Mouse (Mus musculus): ENCODE measurements at regions not wholly inside any gene's neighbourhood (a gene's known extent, or its start where the extent isn't known, plus 50 kb on each side); places are given as distances from the start of the nearest gene placed in this dataset.

DNA sequence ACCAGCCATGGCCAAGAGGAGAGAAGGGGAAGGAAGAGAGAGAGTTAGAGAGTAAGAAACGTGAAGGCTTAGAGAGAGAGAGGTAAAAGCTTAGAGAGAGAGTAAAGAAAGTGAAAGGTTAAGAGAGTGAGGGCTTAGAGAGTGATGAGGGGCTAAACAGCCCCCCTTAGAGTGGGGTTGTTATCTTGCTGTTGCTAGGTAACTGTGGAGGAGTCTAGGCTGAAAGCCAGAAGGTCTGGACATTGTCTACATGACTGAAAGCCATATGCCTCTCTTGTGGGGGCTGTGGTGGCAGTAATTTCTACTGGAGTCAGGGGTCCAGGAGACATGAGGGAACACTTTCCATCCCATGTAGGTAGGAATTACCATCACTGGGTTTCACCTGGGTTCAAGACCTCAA lies 542.6 kb upstream of the Gprin3 start:
- Histone ChIP-seq H3K36me3 (ENCODE audit: control insufficient read depth in 1 of 2, insufficient read depth in 2 of 2, low read length in 2 of 2) (no peaks in the 10 kb centered on the region), H3K9me3 (replicated peaks; ENCODE audit: insufficient read depth, low read length) (no peaks in the 10 kb centered on the region), H3K4me3 (ENCODE audit: control insufficient read depth in 1 of 2, insufficient read depth in 1 of 2, low read depth in 2 of 2, low read length in 2 of 2) (no peak overlapping the region), H3K9ac (ENCODE audit: control insufficient read depth, low read depth, low read length, poor library complexity, severe bottlenecking) (no peak overlapping the region), H3K79me2 (ENCODE audit: control insufficient read depth, insufficient read depth, low read length, poor library complexity) (no peaks in the 10 kb centered on the region), H3K27me3 (ENCODE audit: control insufficient read depth in 1 of 2, insufficient read depth in 2 of 2, low read length in 2 of 2) (no peaks in the 10 kb centered on the region), H3K4me1 (ENCODE audit: control insufficient read depth in 1 of 2, insufficient read depth in 2 of 2, low read length in 2 of 2) (no peaks in the 10 kb centered on the region), H3K27ac (ENCODE audit: control insufficient read depth, low read depth, low read length) (no peak overlapping the region)
- no peak for TF ChIP-seq JUND (IDR thresholded peaks at IDR 0.05; ENCODE audit: low read depth, low read length)
- no peak for DNase-seq (ENCODE audit: low read depth, low spot score)

DNA sequence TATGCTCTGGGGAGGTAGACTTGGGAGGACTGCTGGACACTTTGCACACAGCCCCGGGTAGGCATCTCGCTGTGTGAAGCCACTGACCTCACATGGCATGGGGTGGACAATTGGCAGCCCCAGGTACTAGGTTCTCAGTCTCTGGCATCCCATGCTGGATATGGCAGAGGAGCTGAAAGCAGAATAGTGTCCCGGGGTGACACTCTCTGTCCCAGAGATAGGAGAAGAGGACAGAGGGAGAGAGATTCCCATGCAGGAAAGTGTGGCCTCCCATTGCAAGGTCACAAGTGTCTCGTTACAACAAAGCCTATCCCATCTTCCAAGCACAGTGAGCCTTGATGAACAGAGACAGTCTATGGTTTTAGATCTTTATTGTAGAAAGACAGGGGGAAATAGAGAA lies 542.1 kb upstream of the Gprin3 start:
- no peaks in the 10 kb centered on the region for H3K27me3 ChIP-seq (ENCODE audit: control insufficient read depth in 1 of 2, insufficient read depth in 2 of 2, low read length in 2 of 2)
- no peak for TF ChIP-seq EP300 (IDR thresholded peaks at IDR 0.05; ENCODE audit: low read depth in 1 of 2, low read length in 2 of 2)
- TF ChIP-seq GABPA (IDR thresholded peaks at IDR 0.05; ENCODE audit: low read depth, low read length), result no peak
- no peak for TF ChIP-seq POLR2A (IDR thresholded peaks at IDR 0.05; ENCODE audit: control insufficient read depth in 1 of 2, insufficient read depth in 1 of 2, low read depth in 1 of 2, low read length in 2 of 2, poor library complexity in 1 of 2)
- no peak for TF ChIP-seq USF2 (IDR thresholded peaks at IDR 0.05; ENCODE audit: borderline replicate concordance in 1 of 2, insufficient read depth in 1 of 2, low read depth in 1 of 2, low read length in 2 of 2)
- no peak for TF ChIP-seq UBTF (IDR thresholded peaks at IDR 0.05; ENCODE audit: borderline replicate concordance, insufficient read depth, low read depth, low read length)
- TF ChIP-seq MEF2A (IDR thresholded peaks at IDR 0.05; ENCODE audit: extremely low read depth, insufficient replicate concordance, low read depth, low read length, poor library complexity, severe bottlenecking), result no peak
- no peak for TF ChIP-seq POLR2AphosphoS2 (IDR thresholded peaks at IDR 0.05; ENCODE audit: low read length)
- no peak for TF ChIP-seq HCFC1 (IDR thresholded peaks at IDR 0.05; ENCODE audit: low read depth, low read length)
- no peak for TF ChIP-seq NELFE (IDR thresholded peaks at IDR 0.05; ENCODE audit: low read depth, low read length)
- no peak for TF ChIP-seq KAT2A (conservative IDR thresholded peaks at IDR 0.05; ENCODE audit: low read depth, low read length)
- H3K79me2 ChIP-seq (ENCODE audit: control insufficient read depth, insufficient read depth, low read length, poor library complexity), result no peaks in the 10 kb centered on the region
- DNase-seq (ENCODE audit: low read depth, low spot score), result no peak
- no peaks in the 10 kb centered on the region for H3K4me1 ChIP-seq (ENCODE audit: control insufficient read depth in 1 of 2, insufficient read depth in 2 of 2, low read length in 2 of 2)
- no peak overlapping the region for H3K9ac ChIP-seq (ENCODE audit: control insufficient read depth, low read depth, low read length, poor library complexity, severe bottlenecking)
- H3K4me3 ChIP-seq (ENCODE audit: control insufficient read depth in 1 of 2, insufficient read depth in 1 of 2, low read depth in 2 of 2, low read length in 2 of 2), result no peak overlapping the region
- no peak overlapping the region for H3K27ac ChIP-seq (ENCODE audit: control insufficient read depth, low read depth, low read length)
- H3K9me3 ChIP-seq (replicated peaks; ENCODE audit: insufficient read depth, low read length), result no peaks in the 10 kb centered on the region
- no peaks in the 10 kb centered on the region for H3K36me3 ChIP-seq (ENCODE audit: control insufficient read depth in 1 of 2, insufficient read depth in 2 of 2, low read length in 2 of 2)

DNA sequence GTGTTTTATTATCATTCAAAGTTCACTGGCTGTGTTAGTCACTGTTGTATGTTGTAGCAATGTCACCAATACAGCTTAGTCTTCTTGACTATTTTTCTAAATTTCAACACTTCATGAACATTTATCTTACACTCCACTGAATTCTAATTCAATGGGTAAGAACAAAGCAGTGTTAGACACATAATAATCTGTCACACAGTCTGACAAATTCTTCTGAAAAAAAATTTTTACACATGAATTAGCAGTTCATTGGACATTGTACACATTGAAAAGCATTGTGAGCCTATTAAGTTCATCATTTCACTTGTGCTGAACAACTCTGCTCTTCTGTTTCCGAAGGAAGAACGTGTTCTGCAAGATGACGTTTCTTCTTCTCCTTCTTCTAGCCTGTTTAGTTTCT lies 509.0 kb upstream of the Gprin3 start:
- no peaks in the 10 kb centered on the region for H3K9me3 ChIP-seq (replicated peaks; ENCODE audit: insufficient read depth, low read length)
- TF ChIP-seq POLR2AphosphoS5 (IDR thresholded peaks at IDR 0.05; ENCODE audit: borderline replicate concordance, low read depth, low read length), result no peak
- TF ChIP-seq GABPA (IDR thresholded peaks at IDR 0.05; ENCODE audit: low read depth, low read length), result no peak
- no peaks in the 10 kb centered on the region for H3K36me3 ChIP-seq (ENCODE audit: control insufficient read depth in 1 of 2, insufficient read depth in 2 of 2, low read length in 2 of 2)
- no peaks in the 10 kb centered on the region for H3K27me3 ChIP-seq (ENCODE audit: control insufficient read depth in 1 of 2, insufficient read depth in 2 of 2, low read length in 2 of 2)
- no peak overlapping the region for H3K9ac ChIP-seq (ENCODE audit: control insufficient read depth, low read depth, low read length, poor library complexity, severe bottlenecking)
- no peak overlapping the region for H3K27ac ChIP-seq (ENCODE audit: control insufficient read depth, low read depth, low read length)
- no peaks in the 10 kb centered on the region for H3K79me2 ChIP-seq (ENCODE audit: control insufficient read depth, insufficient read depth, low read length, poor library complexity)
- no peak for DNase-seq (ENCODE audit: low read depth, low spot score)
- no peaks in the 10 kb centered on the region for H3K4me1 ChIP-seq (ENCODE audit: control insufficient read depth in 1 of 2, insufficient read depth in 2 of 2, low read length in 2 of 2)
- no peak overlapping the region for H3K4me3 ChIP-seq (ENCODE audit: control insufficient read depth in 1 of 2, insufficient read depth in 1 of 2, low read depth in 2 of 2, low read length in 2 of 2)

Measured in MEL (cell line).